Mouse (Mus musculus) adrenal gland, postnatal 14 days (tissue): ENCODE data around the gene Col4a1. TPM values are rescaled to one million over a fixed set of nuclear protein-coding genes. Genes with fewer than 3 reads are reported as not detected.
A peak's percentile ranks its signal among the peaks of the same experiment; 100 is the strongest.

Source experiments
- DNase-seq: peaks from one replicate; pipeline ENCODE4 v3.0.0; 2021; ENCODE audit warnings: mixed read lengths
- total RNA-seq: library from RNA; stranded (reverse); gene quantifications from 2 replicates; pipeline ENCODE4 v1.2.3, GENCODE M21; 2021

The Col4a1 gene
- total RNA-seq, 1 experiment from 2014 or later = 574 TPM

- DNase-seq = no peak
These were observed 46.7 kb downstream of the Col4a1 start for GRCm38 (mm10) chr8:11265971-11266370.

GRCm38 (mm10) chr8:11263848-11264247 is 48.8 kb downstream of the Col4a1 start:
- no peak for DNase-seq

- DNase-seq = no peak
These were observed 50.4 kb downstream of the Col4a1 start for GRCm38 (mm10) chr8:11262031-11262735.

GRCm38 (mm10) chr8:11259832-11260615 is 52.6 kb downstream of the Col4a1 start:
- DNase-seq = peak; percentile 79

- DNase-seq = no peak
These were observed 54.0 kb downstream of the Col4a1 start for GRCm38 (mm10) chr8:11258517-11259136.

GRCm38 (mm10) chr8:11257079-11258017 is 55.3 kb downstream of the Col4a1 start:
- DNase-seq = peak; percentile 69

GRCm38 (mm10) chr8:11256405-11256804 is 56.2 kb downstream of the Col4a1 start:
- DNase-seq = no peak

- no peak for DNase-seq
These were observed 56.9 kb downstream of the Col4a1 start for GRCm38 (mm10) chr8:11255680-11256079.

GRCm38 (mm10) chr8:11254914-11255530 is 57.6 kb downstream of the Col4a1 start:
- no peak for DNase-seq

GRCm38 (mm10) chr8:11254510-11254909 is 58.1 kb downstream of the Col4a1 start:
- no peak for DNase-seq

- DNase-seq = peak; percentile 91
These were observed 59.1 kb downstream of the Col4a1 start for GRCm38 (mm10) chr8:11253556-11253955.

GRCm38 (mm10) chr8:11253041-11253440 is 59.6 kb downstream of the Col4a1 start:
- DNase-seq = no peak

GRCm38 (mm10) chr8:11252235-11252774 is 60.3 kb downstream of the Col4a1 start:
- no peak for DNase-seq

GRCm38 (mm10) chr8:11250149-11250548 is 62.5 kb downstream of the Col4a1 start:
- no peak for DNase-seq

- peak; percentile 64 for DNase-seq
These were observed 63.0 kb downstream of the Col4a1 start for GRCm38 (mm10) chr8:11249541-11250058.

GRCm38 (mm10) chr8:11248712-11249111 is 63.9 kb downstream of the Col4a1 start:
- DNase-seq = no peak

GRCm38 (mm10) chr8:11241488-11241887 is 71.1 kb downstream of the Col4a1 start:
- no peak for DNase-seq

- no peak for DNase-seq
These were observed 77.8 kb downstream of the Col4a1 start for GRCm38 (mm10) chr8:11234879-11235210.

- peak; percentile 71 for DNase-seq
These were observed 78.3 kb downstream of the Col4a1 start for GRCm38 (mm10) chr8:11234151-11234878.

GRCm38 (mm10) chr8:11233009-11233408 is 79.6 kb downstream of the Col4a1 start:
- no peak for DNase-seq
